Mouse (Mus musculus) urinary bladder, postnatal 14 days (tissue): Measurements from ENCODE around the gene Tmem132c.

ENCODE experiments used
- DNase-seq: peaks from one replicate; pipeline ENCODE4 v3.0.0; 2021; ENCODE audit warnings: low spot score

Tmem132c gene

DNA sequence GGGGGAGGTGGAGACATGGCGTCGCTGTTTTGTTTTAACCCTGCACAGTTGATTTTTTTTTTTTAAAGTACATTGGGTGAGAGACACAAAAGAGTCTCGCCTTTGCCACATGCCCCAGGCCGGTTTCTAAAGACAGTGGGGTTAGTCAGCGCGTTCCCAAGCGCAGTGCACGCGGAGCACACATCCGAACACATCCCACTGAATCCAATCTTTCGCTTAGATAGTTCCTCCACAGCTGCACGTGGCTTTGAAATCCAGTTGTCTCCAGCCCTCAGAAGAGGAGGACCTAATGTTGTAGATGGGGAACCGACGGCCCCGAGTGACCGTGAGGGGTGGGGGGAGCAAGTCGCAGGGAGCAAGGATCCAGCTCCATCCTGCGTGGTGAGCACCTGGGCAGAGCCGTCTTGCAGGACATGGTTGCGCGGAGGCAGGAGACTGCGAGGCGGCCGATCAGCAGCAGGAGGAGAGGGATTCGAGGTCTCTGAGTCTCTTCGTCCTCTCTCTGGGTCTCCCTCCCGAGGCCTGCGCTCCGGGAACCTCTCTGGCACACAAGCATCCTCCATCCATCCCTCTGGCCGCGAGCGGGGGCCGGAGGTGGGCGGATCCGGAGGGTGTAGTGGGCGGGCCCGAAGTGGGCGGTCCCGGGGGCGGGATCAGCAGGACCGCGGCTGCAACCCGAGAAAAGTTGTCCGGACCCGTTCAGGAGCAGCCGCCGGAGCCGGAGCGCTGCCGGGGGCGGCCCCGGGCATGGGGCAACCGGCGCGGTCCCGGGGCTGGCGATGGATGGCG lies at the start of gene Tmem132c:
Tmem132c (plus strand) TSS at position 673 of the 789 bp plus-strand sequence.
- DNase-seq, result peak; percentile 76

DNA sequence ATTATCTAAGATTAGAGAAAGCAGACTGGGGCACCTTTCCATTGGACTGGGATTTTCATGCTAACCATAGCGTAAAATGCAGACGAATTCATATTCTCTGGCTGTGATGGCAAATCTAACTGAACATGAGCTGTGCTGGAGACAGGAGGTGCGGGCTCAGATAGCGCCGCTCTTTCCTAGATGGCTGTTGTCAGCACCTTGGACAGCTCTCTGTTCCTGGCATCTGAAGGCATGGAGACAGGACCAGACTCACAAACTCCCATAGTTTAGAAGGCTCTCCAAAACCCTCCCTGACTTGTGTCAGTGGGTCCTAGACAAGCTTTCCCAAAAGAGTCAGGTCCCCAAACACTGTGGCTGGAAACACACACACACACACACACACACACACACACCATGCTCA lies 49.7 kb upstream of the Tmem132c start:
- peak; percentile 43 for DNase-seq

DNA sequence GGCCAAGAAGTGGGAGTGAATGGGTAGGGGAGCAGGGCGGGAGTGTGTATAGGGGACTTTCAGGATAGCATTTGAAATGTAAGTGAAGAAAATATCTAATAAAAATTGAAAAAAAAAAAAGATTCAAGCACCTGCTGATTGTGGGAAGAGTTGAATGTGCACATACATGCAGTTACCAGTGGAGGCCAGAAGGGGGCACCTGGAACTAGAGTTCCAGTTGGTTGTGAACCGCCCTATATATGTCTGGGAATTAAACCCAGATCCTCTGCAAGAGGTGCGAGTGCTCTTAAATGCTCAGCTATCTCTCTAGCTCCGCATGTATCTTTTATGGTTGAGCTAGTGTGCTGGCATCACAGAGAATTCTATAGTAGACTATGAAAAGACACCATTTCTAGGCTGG lies 42.8 kb upstream of the Tmem132c start:
- DNase-seq, result no peak

DNA sequence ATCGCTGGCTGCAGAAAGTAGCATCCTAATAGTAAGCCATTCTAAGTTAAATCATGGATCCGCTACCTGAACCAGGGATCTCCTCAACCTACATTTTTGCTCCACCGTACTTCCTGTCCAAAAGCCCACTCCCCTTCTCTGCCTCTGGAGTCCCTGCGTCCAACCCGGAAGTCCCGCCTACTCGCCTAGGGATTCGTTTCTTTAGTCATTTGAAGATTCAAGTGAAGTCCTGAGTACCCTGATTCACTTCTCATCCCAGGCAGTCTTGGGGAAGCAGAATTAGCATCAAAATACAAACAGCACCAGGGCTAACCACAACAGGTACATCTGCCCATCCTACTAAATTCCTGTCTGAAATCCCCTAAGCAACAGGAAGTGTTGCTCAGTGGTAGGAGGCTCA lies 36.7 kb upstream of the Tmem132c start:
- no peak for DNase-seq

DNA sequence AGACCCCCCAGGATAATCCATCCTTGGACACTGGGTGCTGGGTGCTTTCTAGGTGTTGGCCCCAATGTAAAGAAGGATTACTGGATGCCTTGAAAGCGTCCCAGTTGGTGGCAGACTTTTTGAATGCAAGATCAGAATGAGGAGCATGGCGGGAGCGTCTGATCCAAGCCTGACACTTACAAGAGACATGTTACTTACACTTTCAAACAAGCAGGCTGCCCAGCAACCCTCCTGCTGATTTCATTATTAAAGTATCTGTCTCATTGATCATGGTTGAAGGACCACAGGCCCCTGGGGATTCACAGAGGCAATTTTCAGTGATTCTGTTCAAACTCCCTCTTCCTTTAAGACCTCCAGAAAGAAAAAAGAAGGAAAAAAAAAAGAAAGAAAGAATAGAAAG lies 25.2 kb upstream of the Tmem132c start:
- DNase-seq, result no peak

DNA sequence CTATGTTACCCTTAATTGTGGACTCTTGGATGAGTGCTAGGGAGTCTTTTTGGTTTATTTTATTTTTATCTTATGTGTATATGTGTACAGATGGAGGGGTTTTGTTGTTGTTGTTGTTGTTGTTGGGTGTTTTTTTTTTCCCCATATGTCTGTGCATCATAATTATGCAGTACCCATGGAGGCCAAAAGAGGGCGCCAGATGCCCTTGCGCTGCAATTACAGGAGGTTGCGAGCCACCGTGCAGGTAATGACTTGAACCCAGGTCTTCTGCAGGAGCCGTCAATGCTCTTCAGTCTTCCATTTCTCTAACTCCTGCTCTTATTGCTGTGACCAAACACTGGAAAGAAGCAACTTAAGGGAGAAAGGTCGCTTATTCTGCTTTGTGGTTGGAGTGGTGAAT lies 23.9 kb upstream of the Tmem132c start:
- no peak for DNase-seq

DNA sequence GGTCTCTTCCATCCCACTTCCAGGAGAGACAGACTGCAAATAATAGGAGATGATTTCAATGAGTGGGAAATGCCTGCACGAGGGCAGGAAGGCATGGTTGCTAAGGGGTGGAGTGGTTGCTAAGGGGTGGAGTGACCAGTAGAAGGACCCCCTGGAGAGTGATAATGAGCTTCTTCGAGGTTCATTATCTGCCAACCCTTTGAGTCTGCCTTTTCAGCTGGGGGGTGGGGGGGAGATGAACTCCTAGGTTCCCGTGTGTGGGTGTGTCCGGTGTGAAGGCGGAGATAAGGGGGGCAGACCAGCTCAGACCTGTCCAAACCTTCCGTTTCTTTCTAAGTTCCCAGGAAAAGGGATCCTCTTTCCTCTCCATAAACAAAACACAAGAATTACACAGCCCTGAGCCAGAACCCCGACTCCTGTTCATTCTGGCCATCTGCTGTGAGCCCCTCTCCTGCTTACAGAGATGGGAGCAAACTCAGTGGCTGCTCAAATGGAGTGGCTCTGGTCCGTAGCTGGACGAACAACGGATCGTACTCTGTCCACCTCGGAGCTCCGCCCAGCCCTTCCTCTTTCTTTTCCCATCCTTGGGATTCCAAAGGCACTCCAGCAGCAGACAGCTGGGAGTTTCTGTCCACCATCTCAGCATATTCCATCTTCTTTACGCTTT lies 13.5 kb upstream of the Tmem132c start:
- DNase-seq, result no peak

DNA sequence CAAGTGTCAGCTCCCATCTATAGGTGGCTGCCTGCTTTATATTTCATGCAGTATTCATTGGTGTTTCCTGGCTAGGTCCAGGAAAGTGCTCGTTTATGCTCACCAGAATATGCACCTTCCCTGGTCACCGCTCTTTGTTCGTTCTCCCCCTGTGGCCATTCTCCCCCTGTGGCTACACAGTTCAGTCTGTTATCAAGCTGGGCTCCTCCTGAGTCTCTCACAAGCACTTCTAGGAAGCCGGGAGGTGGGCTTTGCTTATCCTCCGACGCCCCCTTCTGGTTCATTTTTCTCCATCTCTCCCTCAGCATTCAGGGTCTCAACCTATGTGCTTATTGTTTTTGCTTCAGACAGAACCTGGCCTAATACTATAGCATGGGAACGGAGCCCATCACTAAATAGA lies 6.9 kb upstream of the Tmem132c start:
- DNase-seq, result no peak

DNA sequence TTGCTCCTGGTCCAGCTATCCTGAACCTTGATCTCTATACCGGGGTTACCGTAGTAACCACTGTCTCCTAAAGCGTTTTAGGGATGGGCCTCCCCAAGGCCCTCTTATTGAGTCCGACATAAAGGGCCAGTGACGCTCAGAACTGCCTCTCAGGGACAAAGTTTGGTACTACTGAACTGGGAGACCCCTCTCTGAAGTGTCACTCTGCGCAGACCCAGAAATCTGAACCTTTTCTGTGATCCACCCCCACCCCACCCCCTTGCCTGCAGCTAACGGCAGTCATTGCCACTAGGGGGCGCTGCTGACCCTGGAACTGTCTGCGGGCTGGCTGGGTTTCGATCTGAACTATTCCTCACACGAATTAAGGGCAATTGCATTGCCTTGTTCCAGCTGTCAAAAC lies 6.4 kb upstream of the Tmem132c start:
- peak; percentile 77 for DNase-seq

DNA sequence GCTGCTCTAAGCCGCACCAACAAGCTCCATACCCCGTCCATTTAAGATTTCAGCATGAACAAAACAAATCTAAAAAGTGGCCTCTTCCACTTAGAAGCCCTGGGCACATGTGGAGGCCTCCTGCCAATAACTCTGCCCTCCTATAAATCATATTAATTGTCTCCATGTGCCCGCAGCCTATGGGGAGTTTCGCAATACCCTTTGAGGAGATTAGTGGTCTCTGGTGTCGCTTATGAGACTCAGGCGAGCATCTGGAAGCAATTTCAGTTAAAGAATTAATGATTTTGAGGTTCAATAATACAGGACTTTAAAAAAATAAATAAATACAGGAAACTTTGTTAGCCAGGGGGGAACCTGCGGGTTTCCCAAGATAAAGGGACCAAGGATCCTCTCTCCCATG lies 1.9 kb upstream of the Tmem132c start:
- DNase-seq, result no peak

DNA sequence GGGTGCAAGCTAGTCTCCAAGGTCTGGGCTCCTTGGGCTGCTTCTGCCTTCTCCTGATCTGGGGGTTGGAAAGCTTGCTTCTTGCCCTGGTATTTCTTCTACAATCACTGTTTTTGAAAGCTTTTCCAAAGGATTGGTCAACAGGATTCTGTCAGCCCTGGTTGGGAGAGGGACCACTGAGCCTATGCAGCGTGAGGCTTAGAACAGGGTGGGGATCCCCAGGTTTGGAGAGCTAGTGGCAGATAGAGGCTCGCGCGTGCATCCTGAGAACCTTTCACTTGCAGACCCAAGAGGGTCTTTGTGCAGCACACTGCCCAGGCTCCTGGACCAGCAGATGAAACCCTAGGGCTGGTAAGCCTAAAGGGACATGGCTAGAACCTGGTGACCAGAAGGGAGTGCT lies 962 bp upstream of the Tmem132c start:
- no peak for DNase-seq

DNA sequence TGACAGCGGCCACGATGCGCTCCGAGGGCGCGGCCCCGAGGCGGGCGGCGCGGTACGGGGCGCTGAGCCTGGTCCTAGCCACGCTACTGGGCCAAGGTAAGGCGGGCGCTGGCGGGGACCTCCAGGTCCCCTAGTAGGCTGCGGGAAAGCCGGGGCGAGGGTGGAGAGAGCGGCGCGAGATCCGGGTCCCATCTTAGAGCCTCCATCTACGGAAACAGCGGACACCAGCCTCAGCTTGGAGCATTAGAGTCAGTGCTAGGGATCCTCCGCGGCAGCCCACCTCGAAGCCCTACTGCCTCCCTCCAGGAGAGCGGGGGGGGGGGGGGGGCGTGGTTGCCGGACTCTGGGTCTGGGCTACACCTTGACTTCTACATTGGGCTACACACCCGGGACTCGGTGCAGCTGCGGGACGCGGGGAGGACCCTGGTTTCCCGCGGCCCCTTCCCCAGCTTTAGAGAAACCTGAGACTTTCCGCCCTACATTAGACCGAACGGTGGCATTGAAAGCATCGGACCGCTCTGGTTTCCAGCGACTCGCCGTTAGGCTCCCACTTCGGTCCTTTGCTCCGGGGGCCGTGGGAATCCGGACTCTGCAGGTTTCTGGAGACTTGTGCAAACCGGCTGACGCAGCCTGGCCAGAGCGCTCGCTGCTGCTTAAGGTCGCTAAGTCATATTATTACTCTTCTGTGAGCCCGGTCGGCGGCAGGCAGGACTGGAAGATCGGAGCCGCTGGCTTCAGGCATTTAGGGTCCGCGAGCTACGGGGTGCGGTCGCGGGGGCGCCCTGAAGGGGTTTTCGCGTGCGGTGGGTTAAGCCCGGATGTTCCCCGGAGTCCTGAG lies 536 bp downstream of the Tmem132c start:
- no peak for DNase-seq

DNA sequence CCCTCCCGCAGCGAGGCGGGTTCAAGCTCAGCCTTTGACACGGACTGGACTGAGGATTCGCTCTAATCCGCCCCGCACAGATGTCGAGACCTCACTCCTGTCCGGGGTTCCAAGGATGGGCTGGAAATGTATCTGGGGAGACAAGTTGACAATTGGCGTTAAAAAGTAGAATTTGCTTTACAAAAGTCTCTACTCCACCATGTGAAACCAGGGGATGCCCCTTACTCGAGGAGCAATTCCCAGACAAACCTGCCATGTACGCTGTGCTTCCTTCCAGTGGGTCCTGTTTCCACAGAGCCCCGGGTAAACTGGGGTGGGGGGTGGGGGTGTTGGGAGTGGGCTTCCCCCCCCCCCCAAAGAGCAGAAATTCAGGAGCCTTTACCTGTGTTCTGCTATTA lies 1.2 kb downstream of the Tmem132c start:
- DNase-seq, result no peak

DNA sequence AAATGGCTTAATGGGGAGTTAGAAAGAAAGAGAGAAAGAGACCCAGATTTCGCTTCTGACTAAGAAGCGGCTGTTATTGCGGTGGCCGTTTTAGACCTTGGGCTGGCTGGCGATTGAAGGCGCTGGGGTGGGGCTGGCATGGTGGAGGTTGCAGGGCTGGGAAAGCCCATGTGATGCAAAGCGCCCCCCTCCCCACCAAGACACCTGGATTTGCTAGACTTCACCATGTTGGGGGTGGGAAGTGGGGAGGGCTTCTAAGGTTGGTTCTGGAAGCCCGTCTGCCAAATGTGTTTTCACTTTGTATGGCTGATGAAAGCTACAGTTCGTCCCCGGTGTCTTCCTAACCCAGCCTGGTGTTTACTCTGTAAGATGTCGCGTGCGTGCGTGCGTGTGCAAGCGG lies 1.6 kb downstream of the Tmem132c start:
- DNase-seq, result no peak

DNA sequence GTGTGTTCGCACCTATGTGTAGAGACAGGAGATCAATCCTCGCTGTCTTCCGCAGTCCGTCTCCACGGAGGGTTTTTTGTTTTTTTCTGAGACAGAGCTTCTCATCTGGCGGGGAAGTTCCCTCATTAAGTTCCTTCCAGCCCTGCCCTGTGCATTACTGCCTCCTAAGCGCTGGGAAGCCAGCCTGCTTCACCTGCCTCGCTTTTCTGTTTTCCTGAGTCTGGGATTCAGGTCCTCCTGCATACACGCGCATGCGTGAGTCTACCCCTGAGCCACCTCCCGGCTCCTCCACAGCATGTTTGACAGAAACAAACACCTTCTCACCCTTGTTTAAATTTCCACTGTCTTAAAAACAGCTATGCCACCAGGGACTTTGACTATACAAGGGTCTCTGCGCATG lies 2.0 kb downstream of the Tmem132c start:
- DNase-seq, result no peak

DNA sequence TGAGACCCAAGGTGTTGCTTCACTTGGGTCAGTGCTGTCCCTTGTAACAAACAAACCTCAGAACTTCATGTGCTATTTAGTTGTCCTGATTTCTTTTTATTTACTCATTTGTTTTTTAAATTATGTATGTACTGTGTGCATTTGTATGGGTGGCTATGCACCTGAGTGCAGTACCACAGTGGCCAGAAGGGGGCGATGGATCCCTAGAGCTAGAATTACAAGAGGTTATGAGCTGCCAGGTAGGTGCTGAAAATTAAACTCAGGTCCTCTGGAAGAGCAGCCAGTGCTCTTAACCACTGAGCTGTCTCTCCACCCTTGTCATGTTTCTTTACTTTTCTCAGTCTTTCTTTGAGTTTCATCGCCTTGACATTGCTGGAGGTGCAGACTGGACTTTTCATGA lies 11.7 kb downstream of the Tmem132c start:
- no peak for DNase-seq

DNA sequence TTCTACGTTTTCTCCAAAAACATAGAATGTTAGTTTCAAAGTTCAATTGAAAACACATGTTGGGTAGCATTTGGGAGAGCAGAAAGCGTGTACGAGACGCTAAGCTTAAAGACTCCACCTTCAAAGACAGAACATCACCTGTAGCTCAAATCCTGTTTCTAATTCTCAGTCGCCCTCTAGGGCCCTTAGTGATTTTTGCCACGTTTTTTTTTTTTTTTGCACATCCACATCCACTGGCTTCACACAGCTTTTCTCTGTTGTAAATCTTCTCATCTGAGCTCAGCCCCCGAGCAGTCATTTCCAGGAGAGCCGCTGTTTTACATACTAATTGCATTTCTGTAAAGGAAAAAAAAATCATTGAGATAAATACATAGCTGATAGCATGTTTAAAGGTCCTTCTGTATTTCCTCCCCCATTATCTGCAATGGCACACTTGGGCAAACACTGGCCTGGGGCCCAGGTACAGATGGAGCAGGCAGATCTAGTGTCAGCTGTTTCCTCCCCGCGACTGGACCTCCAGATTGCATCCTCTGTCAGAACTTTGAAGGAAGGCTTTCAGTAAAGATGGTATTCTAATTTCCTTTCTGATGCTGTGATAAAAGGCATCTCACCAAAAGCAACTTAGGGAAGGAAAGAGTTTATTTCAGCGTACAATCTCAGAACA lies 15.5 kb downstream of the Tmem132c start:
- no peak for DNase-seq

DNA sequence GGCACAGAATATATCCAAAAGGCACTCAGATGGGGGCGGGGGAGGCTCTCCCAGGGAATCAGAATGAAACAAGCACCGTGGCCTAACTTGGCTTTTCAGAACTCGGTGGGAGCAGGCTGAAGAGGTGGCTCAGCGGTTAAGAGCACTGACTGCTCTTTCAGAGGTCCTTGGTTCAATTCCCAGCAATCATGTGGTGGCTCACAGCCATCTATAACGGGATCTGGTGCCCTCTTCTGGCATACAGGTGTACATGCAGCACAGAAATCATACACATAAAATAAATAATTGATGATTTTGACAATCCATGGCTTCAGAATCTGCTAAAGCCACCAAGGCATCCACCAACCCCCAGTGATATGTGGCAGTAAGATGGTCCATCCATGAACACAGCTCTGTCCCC lies 20.5 kb downstream of the Tmem132c start:
- DNase-seq, result no peak

DNA sequence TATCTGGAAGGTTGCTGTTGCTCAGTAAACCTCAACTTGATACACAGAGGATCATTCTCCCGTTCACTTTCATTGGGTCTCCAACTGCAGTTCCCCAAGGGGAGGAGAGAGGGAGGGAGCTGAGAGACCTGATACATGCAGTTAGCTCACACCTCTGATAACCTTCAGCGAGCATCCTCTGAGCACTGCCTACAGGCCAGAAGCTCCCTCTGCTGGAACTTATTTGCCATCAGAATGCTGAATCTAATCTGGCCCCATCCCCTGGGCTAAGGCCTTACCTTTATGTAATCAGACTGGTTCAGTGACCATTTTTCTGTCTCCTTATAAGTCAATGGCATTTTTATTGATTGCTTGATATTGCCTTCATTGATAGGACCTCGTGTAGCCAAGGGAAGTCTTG lies 29.5 kb downstream of the Tmem132c start:
- DNase-seq, result no peak

DNA sequence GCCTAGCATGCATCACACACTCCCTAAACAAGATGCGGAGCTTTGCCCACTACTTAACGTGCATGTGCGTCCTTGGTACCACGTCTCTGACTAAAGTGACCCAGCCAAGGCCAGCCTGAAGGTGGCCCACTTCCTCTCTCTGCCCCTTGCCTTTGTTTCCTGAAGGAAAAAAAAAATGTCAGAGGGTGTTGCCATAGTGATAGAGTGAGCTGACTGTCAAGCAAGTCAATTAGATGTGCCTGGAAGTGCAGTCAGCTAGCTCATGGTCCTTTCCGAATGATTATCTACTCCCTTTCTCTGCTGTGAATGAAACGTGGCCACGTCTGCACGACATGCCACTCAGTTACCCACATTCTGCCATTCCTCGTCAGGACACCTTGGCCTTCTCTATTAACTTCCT lies 37.9 kb downstream of the Tmem132c start:
- no peak for DNase-seq

DNA sequence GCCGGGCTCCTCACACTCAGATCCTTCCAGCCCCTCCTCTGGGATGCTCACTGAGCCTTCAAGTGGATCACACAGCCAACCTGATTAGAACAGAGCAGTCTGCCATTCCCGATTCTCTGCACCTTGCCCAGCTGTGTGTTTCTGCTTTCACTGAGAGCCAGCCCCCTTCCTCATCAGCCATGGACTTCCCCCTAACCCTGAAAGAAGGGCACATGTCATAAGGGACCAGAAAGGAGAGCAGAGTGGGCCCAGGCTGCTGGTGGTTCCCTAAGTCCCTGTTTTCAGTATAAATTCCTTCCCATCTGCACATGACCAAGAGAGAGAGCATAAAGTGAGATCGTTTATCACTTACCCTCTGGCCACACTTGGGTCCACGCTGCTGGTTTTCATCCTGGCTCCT lies 39.6 kb downstream of the Tmem132c start:
- no peak for DNase-seq

DNA sequence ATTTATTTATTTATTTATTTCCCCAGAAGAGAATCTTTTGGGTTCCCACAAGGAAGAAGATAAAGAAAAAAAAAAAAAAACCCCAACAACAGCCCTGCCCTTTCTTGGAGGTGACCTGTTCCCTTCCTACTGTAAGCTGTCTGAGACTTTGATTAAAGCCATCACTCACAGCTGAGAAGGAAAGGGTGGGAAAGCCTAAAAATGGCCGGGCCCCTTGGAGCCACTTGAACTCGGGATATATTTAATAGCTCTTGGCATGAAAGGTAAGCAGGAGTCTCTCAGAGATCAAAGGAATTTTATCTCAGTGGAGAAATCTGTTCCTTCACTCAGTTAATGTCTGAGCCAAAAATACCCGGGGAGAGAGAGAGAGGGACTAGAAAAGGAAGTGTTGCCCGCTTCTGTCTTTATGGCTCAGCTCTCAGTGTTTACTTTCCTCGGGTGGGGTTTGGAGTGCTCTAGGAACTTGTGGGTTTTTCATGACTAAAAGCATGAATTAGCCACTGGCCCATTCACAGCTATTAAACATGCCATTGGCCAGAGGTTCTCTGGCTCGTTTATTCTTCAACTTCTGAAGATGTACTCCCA lies 41.0 kb downstream of the Tmem132c start:
- no peak for DNase-seq
